7 mouse cellular contexts compared by ENCODE assay signal in genomic region chr3:154467581-154468374, GRCm38 (mm10).
DNase-seq lines count a peak whose midpoint lies in the region; ATAC-seq lines count a peak whose summit lies in the region.

No protein-coding gene starts in this region.

- H3K9me3 ChIP-seq in liver, embryonic 12.5 days (replicated peaks): no peaks in the 10 kb centered on the region
- no peaks in the 10 kb centered on the region for H3K9me3 ChIP-seq in neural tube, embryonic 15.5 days (replicated peaks)

- no peak for ATAC-seq in liver, embryonic 12.5 days
- ATAC-seq in neural tube, embryonic 15.5 days (ENCODE audit: low FRiP score): no peak
- ATAC-seq in megakaryocyte, adult 5-6 weeks (ENCODE audit: poor library complexity, severe bottlenecking): no peak

- H3K4me2 ChIP-seq in liver, embryonic 12.5 days: no peak overlapping the region
- H3K4me2 ChIP-seq in neural tube, embryonic 15.5 days: peak overlapping the region; percentile 27; the same call in 1 of the 2 replicates

- H3K36me3 ChIP-seq in liver, embryonic 12.5 days: no peaks in the 10 kb centered on the region
- no peaks in the 10 kb centered on the region for H3K36me3 ChIP-seq in neural tube, embryonic 15.5 days

- no peak overlapping the region for H3K4me3 ChIP-seq in liver, embryonic 12.5 days
- H3K4me3 ChIP-seq in neural tube, embryonic 15.5 days (replicated peaks): no peak overlapping the region

- H3K27ac ChIP-seq in liver, embryonic 12.5 days: no peak overlapping the region
- H3K27ac ChIP-seq in neural tube, embryonic 15.5 days (replicated peaks): no peak overlapping the region

- no peaks in the 10 kb centered on the region for H3K27me3 ChIP-seq in liver, embryonic 12.5 days (replicated peaks)
- H3K27me3 ChIP-seq in neural tube, embryonic 15.5 days (replicated peaks): no peaks in the 10 kb centered on the region

- peak; percentile 18 for DNase-seq in liver
- DNase-seq in embryo, embryonic 10.5 days (ENCODE audit: low spot score): peak; percentile 42
- DNase-seq in frontal cortex, postnatal 36 days (ENCODE audit: low spot score in 2 of 2): peak; percentile 14 to 21
- peak; percentile 48 to 58 for DNase-seq in layer of hippocampus, postnatal 10 days (ENCODE audit: low spot score in 2 of 2)

- H3K4me1 ChIP-seq in liver, embryonic 12.5 days: no peaks in the 10 kb centered on the region
- H3K4me1 ChIP-seq in neural tube, embryonic 15.5 days: peaks cover 6% of the 10 kb centered on the region; the same call in 1 of the 2 replicates

- no peak overlapping the region for H3K9ac ChIP-seq in liver, embryonic 12.5 days
- no peak overlapping the region for H3K9ac ChIP-seq in neural tube, embryonic 15.5 days (replicated peaks)

- 56% methylated on average over 13 of the region's 13 CpGs for WGBS in liver, embryonic 12.5 days (ENCODE audit: insufficient replicate concordance)
- 12% methylated on average over 13 of the region's 13 CpGs for WGBS in neural tube, embryonic 15.5 days
